Mouse (Mus musculus) ES-E14 (cell line): Measurements from ENCODE around the gene Olfr1342. TPM values are rescaled to one million over a fixed set of nuclear protein-coding genes. Genes with fewer than 3 reads are reported as not detected.

ENCODE experiments used
- DNase-seq: peaks from one replicate; pipeline ENCODE4 v3.0.0-alpha.2; 2013; ENCODE audit warnings: low read depth, low spot score
- H3K27ac ChIP-seq: 2 replicates; pipeline ENCODE4 v1.5.1; 2012; ENCODE audit warnings: low read depth, mild to moderate bottlenecking, low read length, moderate library complexity, mixed read lengths; ENCODE audit not compliant: poor library complexity, insufficient read depth, severe bottlenecking
- H3K36me3 ChIP-seq: 2 replicates; pipeline ENCODE4 v1.6.1; 2012; ENCODE audit warnings: mild to moderate bottlenecking, low read length, moderate library complexity, mixed read lengths; ENCODE audit not compliant: control insufficient read depth, poor library complexity, insufficient read depth, severe bottlenecking
- H3K4me1 ChIP-seq, 2 experiments: fragments of 150-350 bp in 1 of 2; sonication (generic) in 1 of 2; 2 replicates each; pipeline ENCODE4 v1.6.1; 2012; ENCODE audit warnings: low read length in 2 of 2, mild to moderate bottlenecking in 1 of 2, mixed read lengths in 1 of 2; ENCODE audit not compliant: control insufficient read depth in 2 of 2, insufficient read depth in 2 of 2, poor library complexity in 1 of 2
- H3K4me3 ChIP-seq, 2 experiments: fragments of 150-350 bp in 1 of 2; sonication (generic) in 1 of 2; 2 replicates each; pipeline ENCODE4 v1.5.1; 2012; ENCODE audit warnings: low read length in 2 of 2, low read depth in 1 of 2, mild to moderate bottlenecking in 1 of 2, mixed read lengths in 1 of 2; ENCODE audit not compliant: insufficient read depth in 1 of 2, poor library complexity in 1 of 2, severe bottlenecking in 1 of 2
- H3K9ac ChIP-seq: 2 replicates; pipeline ENCODE4 v1.6.1; 2012; ENCODE audit warnings: low read depth, mild to moderate bottlenecking, low read length, mixed read lengths; ENCODE audit not compliant: poor library complexity, insufficient read depth, severe bottlenecking
- H3K9me3 ChIP-seq: fragments of 150-350 bp; sonication (generic); 2 replicates; pipeline ENCODE4 v1.6.1; 2012; ENCODE audit warnings: low read depth, mild to moderate bottlenecking, low read length; ENCODE audit not compliant: control insufficient read depth, insufficient read depth
- CHD2 ChIP-seq: IDR thresholded peaks from 2 replicates; pipeline ENCODE4 v1.6.1; 2014; ENCODE audit warnings: mild to moderate bottlenecking, low read depth, low read length, inconsistent platforms
- HCFC1 ChIP-seq: IDR thresholded peaks from 2 replicates; pipeline ENCODE4 v1.6.1; 2012; ENCODE audit warnings: low read length, inconsistent platforms, borderline replicate concordance; ENCODE audit not compliant: insufficient read depth
- MAFK ChIP-seq: IDR thresholded peaks from 2 replicates; pipeline ENCODE4 v1.6.1; 2014; ENCODE audit warnings: mild to moderate bottlenecking, low read depth, low read length, inconsistent platforms; ENCODE audit not compliant: insufficient read depth
- ZC3H11A ChIP-seq: IDR thresholded peaks from 2 replicates; pipeline ENCODE4 v1.6.1; 2012; ENCODE audit warnings: low read depth, mild to moderate bottlenecking, inconsistent platforms, low read length, borderline replicate concordance
- ZNF384 ChIP-seq: IDR thresholded peaks from 2 replicates; pipeline ENCODE4 v1.6.1; 2012; ENCODE audit warnings: low read depth, low read length, inconsistent platforms
- in situ Hi-C, 2 experiments: fragments of 600-800 bp; cut with MboI; formaldehyde crosslinking; loops; one replicate each; pipeline ENCODE4 v1.15.1; 2025; ENCODE audit warnings: low sequenced_read_pairs in 2 of 2, inconsistent platforms in 1 of 2; ENCODE audit not compliant: unreplicated experiment in 2 of 2
- total RNA-seq: library from RNA; depleted of rRNA; stranded (reverse); fragments of 300-350 nt; gene quantifications from 2 replicates; pipeline ENCODE4 v1.2.3, GENCODE M21; 2012

Gene Olfr1342
- total RNA-seq, 1 experiment = not detected

DNA sequence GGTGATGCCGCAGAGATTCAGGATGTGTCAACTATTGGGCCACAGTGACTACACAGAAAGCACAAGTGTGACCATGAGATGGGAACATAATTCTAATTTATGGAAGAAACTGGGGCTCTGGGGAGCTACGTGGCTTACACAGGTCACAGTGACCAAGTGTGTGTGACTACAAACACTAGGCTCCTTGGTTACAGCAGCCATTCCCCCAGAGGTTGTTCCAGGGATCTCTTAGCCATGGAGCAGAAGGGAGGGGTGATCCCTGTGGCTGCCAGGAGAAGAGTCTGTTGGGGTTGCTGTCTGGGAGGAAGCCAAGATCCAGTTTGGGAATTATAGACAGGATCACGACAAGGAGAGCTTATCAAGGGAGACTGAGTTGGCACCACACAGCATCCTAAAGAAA is 10.7 kb upstream of the Olfr1342 start, which contains the start of gene Olfr1341:
Gene Olfr1341 (plus strand): TSS at position 301 of the 400 bp plus-strand sequence.
- TF ChIP-seq HCFC1 = no peak
- TF ChIP-seq CHD2 = no peak
- no peak for TF ChIP-seq MAFK
- no peak for TF ChIP-seq ZC3H11A
- TF ChIP-seq ZNF384 = no peak
- H3K9me3 ChIP-seq = no peaks in the 10 kb centered on the region
- no peak for DNase-seq
- H3K36me3 ChIP-seq = no peaks in the 10 kb centered on the region
- no peak within 1 kb of the TSS for H3K27ac ChIP-seq
- in situ Hi-C loops = no loop called here
- H3K4me3 ChIP-seq = no peak within 1 kb of the TSS
- H3K4me1 ChIP-seq = no peaks in the 10 kb centered on the region
- no peak within 1 kb of the TSS for H3K9ac ChIP-seq

DNA sequence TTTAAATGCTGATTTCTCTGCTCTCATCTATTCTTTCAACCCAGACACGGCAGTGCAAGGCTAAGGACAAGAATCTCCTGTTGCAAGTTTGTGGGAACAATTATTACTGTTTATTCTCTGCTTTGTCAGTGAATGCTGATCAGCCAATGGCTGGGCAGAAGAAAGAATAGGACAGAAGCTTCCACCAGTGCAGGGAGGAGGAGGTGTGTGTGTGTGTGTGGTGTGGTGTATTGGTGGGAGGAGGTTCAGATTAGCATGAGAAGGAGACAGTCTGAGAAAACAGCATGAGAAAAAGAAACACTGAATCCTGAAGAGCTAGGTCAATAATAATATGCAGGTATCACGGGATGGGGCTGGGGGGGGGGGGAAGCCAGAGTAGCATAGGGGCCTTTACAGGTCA is 1.3 kb upstream of the Olfr1342 start:
- no peak overlapping the region for H3K9ac ChIP-seq
- H3K4me3 ChIP-seq = no peak overlapping the region
- no peak overlapping the region for H3K27ac ChIP-seq
- no peaks in the 10 kb centered on the region for H3K36me3 ChIP-seq
- no peaks in the 10 kb centered on the region for H3K9me3 ChIP-seq
- in situ Hi-C loops = no loop called here
- DNase-seq = no peak
- TF ChIP-seq ZC3H11A (no peak), HCFC1 (no peak), ZNF384 (no peak), CHD2 (no peak), MAFK (no peak)
- peaks cover 0 to 3% of the 10 kb centered on the region in 2 experiments; a peak in 1 of 4 replicates for H3K4me1 ChIP-seq

DNA sequence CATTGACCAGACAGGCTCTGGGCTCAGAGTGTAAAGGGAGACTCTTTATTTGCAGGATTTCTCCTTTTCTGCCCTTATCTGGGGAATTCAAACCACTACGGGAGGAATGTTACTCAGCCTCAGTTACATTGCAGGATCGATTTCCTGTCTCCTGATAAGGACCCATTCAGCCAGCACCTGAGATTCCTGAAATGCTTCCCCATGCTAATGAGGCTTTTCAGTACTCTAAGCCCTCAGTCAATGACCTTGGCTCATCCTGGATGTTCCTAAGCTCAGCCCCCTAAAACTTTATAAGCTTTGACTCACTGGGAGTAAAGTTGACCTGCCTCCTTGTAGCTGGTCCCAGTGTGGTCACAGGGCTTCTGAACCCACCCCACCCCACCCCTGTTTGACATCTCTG is 5.5 kb downstream of the Olfr1342 start:
- DNase-seq = peak; percentile 48
- Histone ChIP-seq H3K27ac (no peak overlapping the region; the same call in 1 of the 2 replicates), H3K9ac (no peak overlapping the region), H3K4me3 (no peak overlapping the region), H3K4me1 (peaks cover 3 to 5% of the 10 kb centered on the region in 2 experiments; a peak in 2 of 4 replicates), H3K36me3 (no peaks in the 10 kb centered on the region), H3K9me3 (no peaks in the 10 kb centered on the region)
- in situ Hi-C loops = no loop called here
- TF ChIP-seq HCFC1 (no peak), ZC3H11A (no peak), CHD2 (peak; percentile 41; the same call in 1 of the 2 replicates)

DNA sequence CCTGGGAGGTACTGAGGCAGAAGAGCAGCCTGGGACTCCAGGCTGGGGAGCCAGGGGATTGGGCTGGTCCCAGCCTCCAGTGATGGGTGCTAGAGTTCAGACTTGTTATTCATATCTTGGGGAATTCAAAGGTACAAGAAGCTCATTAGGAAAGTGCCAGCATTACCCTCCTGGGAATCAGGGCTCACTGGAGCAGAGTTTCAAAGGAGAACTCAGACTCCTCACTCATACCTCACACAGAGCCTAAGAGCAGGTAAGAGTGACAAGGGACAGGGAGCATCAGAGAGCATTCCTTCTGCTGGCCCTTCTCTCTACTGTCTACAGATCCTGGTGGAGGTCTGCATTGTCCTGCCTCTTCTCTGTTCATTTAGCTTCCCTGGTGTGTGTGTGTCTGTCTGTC is 33.9 kb downstream of the Olfr1342 start, which contains the start of gene Olfr62:
Gene Olfr62 (plus strand): TSS at position 301 of the 400 bp plus-strand sequence.
- Histone ChIP-seq H3K36me3 (no peaks in the 10 kb centered on the region), H3K4me1 (no peaks in the 10 kb centered on the region), H3K9ac (no peak within 1 kb of the TSS), H3K9me3 (no peaks in the 10 kb centered on the region), H3K27ac (no peak within 1 kb of the TSS), H3K4me3 (no peak within 1 kb of the TSS)
- in situ Hi-C loops = loop anchor here in 1 of 2 experiments (25.0 kb wide), 1 partner anchor 304 kb away; the partner anchor contains the start of gene Lao1
- TF ChIP-seq ZNF384 (no peak), MAFK (no peak), ZC3H11A (no peak)
- DNase-seq = no peak

DNA sequence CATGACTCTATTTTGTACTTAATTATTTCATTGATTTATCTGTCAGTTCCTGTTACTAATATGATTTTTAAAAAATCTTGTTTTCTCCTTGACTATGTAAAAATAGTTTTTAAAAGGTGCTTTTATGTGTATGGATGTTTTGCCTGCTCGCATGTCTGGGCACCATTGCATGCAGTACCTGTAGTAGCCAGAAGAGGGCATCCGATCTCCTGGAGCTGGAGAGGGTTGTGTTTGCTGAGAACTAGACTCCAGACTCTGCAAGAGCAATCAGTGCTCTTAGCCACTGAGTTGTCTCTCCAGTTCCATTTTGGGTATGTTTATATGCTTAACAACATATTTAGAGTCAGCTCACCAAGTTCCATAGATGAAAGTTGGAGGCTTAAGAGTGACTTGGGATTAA is 47.3 kb downstream of the Olfr1342 start:
- Histone ChIP-seq H3K4me1 (no peaks in the 10 kb centered on the region), H3K9me3 (no peaks in the 10 kb centered on the region), H3K36me3 (no peaks in the 10 kb centered on the region), H3K27ac (no peak overlapping the region), H3K9ac (no peak overlapping the region), H3K4me3 (no peak overlapping the region)
- in situ Hi-C loops = loop anchor here in 1 of 2 experiments (25.0 kb wide), 1 partner anchor 517 kb away; the partner anchor contains the start of gene Zfp691
- TF ChIP-seq MAFK (no peak), ZNF384 (no peak), CHD2 (no peak), HCFC1 (no peak), ZC3H11A (no peak)
- peak; percentile 66 for DNase-seq
